Mouse (Mus musculus) kidney, adult 2 months (tissue): Measurements from ENCODE around the gene Olfr411.
A peak's percentile ranks its signal among the peaks of the same experiment; 100 is the strongest.

Experiments
- CTCF ChIP-seq: fragments of 200-500 bp; conservative IDR thresholded peaks from 2 replicates; pipeline ENCODE4 v1.5.1; 2011; ENCODE audit warnings: low read depth, mild to moderate bottlenecking, control low read depth, low read length, moderate library complexity, mixed read lengths; ENCODE audit not compliant: insufficient read depth, insufficient read length
- POLR2A ChIP-seq: fragments of 200-500 bp; IDR thresholded peaks from one replicate; pipeline ENCODE4 v1.6.1; 2011; ENCODE audit warnings: low read depth, low read length, control low read depth

DNA sequence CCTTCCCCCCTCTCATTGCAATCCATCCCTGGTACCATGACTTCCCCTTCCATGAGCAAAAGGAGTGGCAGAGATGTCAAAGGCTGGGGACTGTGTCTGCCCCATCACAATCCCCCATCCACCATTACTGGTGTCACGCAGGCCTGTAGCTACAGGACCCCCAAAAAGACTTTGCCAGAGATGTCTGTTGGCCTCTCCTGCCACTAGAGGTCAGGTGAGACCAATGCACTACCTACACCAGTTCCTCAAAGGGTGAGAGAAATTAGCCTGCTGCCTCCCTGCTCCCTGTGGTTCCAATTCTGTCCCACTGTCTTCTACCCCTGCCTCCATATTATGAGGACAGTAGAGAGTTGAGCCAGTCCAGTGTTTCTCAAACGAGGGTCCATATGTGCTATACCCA is 49.7 kb upstream of the Olfr411 start:
- TF ChIP-seq POLR2A, result no peak
- peak; percentile 55 for TF ChIP-seq CTCF
